In genomic region chr12:92137539-92137938, GRCm38 (mm10) we compare ENCODE assay signal across 20 mouse cellular contexts.
"Had no signal": no experiment of that assay in that cellular context is flagged by ENCODE, and none has a peak within 500 bp of the region (broad histone marks: within the 10 kb centered on the region; RNA-seq: fewer than 3 reads in every experiment).

No protein-coding gene starts in this region.

- H3K4me3 ChIP-seq: liver, embryonic 13.5 days; liver, embryonic 15.5 days; midbrain, embryonic 10.5 days; midbrain, embryonic 12.5 days; myocyte; neural tube, embryonic 13.5 days; neural tube, embryonic 15.5 days had no signal

- H3K4me1 ChIP-seq: liver, embryonic 13.5 days; liver, embryonic 15.5 days; midbrain, embryonic 10.5 days; midbrain, embryonic 12.5 days; neural tube, embryonic 13.5 days; neural tube, embryonic 15.5 days had no signal

- H3K36me3 ChIP-seq: liver, embryonic 13.5 days; liver, embryonic 15.5 days; midbrain, embryonic 10.5 days; midbrain, embryonic 12.5 days; neural tube, embryonic 13.5 days; neural tube, embryonic 15.5 days had no signal

- H3K9ac ChIP-seq: liver, embryonic 13.5 days; liver, embryonic 15.5 days; liver, postnatal 0 days; midbrain, embryonic 12.5 days; neural tube, embryonic 13.5 days; neural tube, embryonic 15.5 days had no signal

- DNase-seq: liver; liver, embryonic 13.5 days; liver, postnatal 0 days; midbrain, embryonic 14.5 days; retina, postnatal 1 day; right cerebral cortex, adult 18-20 months; right cerebral cortex, postnatal 25 days; right cerebral cortex, postnatal 4 days; spleen, adult 18-20 months; thymus, adult 18-20 months; thymus, postnatal 14 days; thymus, postnatal 36 days had no signal

- ATAC-seq: liver, postnatal 0 days; midbrain, embryonic 16.5 days had no signal

- H3K4me2 ChIP-seq: liver, embryonic 11.5 days; liver, embryonic 13.5 days; liver, embryonic 15.5 days; midbrain, embryonic 12.5 days; neural tube, embryonic 13.5 days; neural tube, embryonic 15.5 days had no signal

- H3K27ac ChIP-seq: liver, embryonic 13.5 days; liver, embryonic 15.5 days; midbrain, embryonic 10.5 days; midbrain, embryonic 12.5 days; neural tube, embryonic 13.5 days; neural tube, embryonic 15.5 days had no signal

- H3K27me3 ChIP-seq: liver, embryonic 13.5 days; liver, embryonic 15.5 days; midbrain, embryonic 12.5 days; neural tube, embryonic 13.5 days; neural tube, embryonic 15.5 days had no signal

- H3K9me3 ChIP-seq: liver, embryonic 15.5 days; midbrain, embryonic 10.5 days; midbrain, embryonic 12.5 days; neural tube, embryonic 13.5 days; neural tube, embryonic 15.5 days had no signal
